Comparison of ENCODE assay signal across 16 mouse cellular contexts in the genomic region with DNA sequence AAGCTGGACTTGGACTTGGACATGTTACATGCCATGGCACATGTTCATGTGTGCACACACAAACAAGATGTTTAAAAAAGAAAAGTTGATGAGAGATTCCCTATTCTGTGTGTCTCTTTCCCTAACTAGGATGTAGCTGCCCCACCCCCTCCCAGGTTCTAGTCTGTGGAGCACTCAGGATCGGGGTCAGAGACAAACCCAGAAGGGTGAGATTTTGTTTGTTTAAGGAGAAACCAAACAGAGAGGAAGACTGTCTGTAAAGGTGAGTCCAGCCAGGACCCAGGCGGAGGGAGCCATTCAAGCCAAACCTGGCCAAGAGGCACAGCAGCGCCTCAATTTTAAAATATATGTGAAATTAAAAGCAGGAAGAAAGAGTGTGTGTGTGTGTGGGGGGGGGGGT.
"Had no signal": no experiment of that assay in that cellular context is flagged by ENCODE, and none has a peak within 500 bp of the region (broad histone marks: within the 10 kb centered on the region; RNA-seq: fewer than 3 reads in every experiment).

No protein-coding gene starts in this region.

- H3K9ac ChIP-seq: midbrain, embryonic 12.5 days; midbrain, embryonic 15.5 days; neural tube, embryonic 12.5 days; neural tube, embryonic 15.5 days had no signal

- H3K27ac ChIP-seq: kidney, postnatal 0 days; layer of hippocampus, adult 2 months; left cerebral cortex, adult 2 months; macrophage; midbrain, embryonic 15.5 days; neural tube, embryonic 12.5 days; neural tube, embryonic 15.5 days had no signal

- H3K4me2 ChIP-seq: midbrain, embryonic 12.5 days; midbrain, embryonic 15.5 days; neural tube, embryonic 12.5 days; neural tube, embryonic 15.5 days had no signal

- H3K9me3 ChIP-seq: midbrain, embryonic 12.5 days; midbrain, embryonic 15.5 days; neural tube, embryonic 12.5 days; neural tube, embryonic 15.5 days had no signal

- H3K4me3 ChIP-seq: layer of hippocampus, adult 2 months; left cerebral cortex, adult 2 months; midbrain, embryonic 12.5 days; midbrain, embryonic 15.5 days; neural tube, embryonic 12.5 days; neural tube, embryonic 15.5 days had no signal

- H3K36me3 ChIP-seq: midbrain, embryonic 15.5 days; neural tube, embryonic 15.5 days had no signal

- ATAC-seq: midbrain, embryonic 15.5 days had no signal

- DNase-seq: kidney, adult 2 months; kidney, postnatal 25 days; layer of hippocampus, adult 9-11 months; layer of hippocampus, postnatal 36 days; lung, adult 2 months; retina, postnatal 1 day; thymus, adult 18-20 months; thymus, postnatal 36 days had no signal
